Mouse (Mus musculus): Measurements from ENCODE around the gene Aldh1a3. TPM values are rescaled to one million over a fixed set of nuclear protein-coding genes. Genes with fewer than 3 reads are reported as not detected.

Gene Aldh1a3
- polyA plus RNA-seq, 1 experiment from 2014 or later: 1.5 TPM

DNA sequence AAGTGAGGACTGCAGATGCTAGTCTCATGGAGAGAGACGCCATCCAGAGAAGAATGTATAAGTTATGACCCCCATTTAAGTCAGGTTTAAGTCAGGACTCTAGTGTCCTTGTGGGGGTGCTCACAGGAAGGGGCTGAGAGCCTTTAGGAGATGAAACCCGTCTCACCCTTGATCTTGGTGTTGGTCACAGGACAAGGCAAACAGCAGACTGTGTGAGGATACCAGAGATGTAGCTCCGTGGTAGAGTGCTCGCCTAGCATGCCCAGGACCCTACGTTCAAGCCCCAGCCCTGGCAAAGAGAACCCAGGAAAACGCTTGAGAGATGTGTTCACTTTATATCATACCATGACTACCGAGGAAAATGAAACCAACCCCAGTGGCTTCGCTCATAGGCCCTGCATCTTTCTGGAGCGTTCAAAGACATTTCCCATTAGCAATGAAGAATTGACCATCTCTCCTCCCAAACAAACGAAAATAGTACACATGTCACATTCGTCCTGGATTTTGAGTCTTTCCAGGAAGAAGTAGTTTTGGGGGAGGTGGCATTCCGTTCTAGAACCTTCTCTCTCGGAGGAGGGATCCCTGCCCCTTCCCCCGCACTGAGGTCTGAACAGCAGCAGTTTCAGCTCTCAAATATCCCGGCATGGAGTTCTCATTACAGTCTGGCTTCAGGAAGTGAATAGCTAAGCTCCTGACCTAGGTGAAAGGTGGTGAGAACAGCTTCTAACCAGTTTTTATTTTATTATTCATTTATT, 21.6 kb upstream of the Aldh1a3 start:
- H3K36me3 ChIP-seq (ENCODE audit: control insufficient read depth, insufficient read depth, low read length): no peaks in the 10 kb centered on the region
- ATAC-seq (ENCODE audit: insufficient number of reproducible peaks, low FRiP score, low TSS enrichment, low read depth): no peak
- H3K4me1 ChIP-seq (ENCODE audit: control insufficient read depth, insufficient read depth, low read length): peaks cover 21% of the 10 kb centered on the region
- no peak overlapping the region for H3K4me3 ChIP-seq (ENCODE audit: low read depth, low read length)
- no peak overlapping the region for H3K9ac ChIP-seq (ENCODE audit: low read length)
- no peaks in the 10 kb centered on the region for H3K27me3 ChIP-seq (ENCODE audit: control insufficient read depth, insufficient read depth, low read length)
- no peak overlapping the region for H3K27ac ChIP-seq (replicated peaks; ENCODE audit: low read depth, low read length)
- 69% methylated on average over 15 of the region's 15 CpGs for WGBS
- no peaks in the 10 kb centered on the region for H3K9me3 ChIP-seq (ENCODE audit: control insufficient read depth, low read length)
- no peak for DNase-seq (ENCODE audit: low spot score)
- H3K4me2 ChIP-seq (ENCODE audit: low read depth, severe bottlenecking): no peak overlapping the region

DNA sequence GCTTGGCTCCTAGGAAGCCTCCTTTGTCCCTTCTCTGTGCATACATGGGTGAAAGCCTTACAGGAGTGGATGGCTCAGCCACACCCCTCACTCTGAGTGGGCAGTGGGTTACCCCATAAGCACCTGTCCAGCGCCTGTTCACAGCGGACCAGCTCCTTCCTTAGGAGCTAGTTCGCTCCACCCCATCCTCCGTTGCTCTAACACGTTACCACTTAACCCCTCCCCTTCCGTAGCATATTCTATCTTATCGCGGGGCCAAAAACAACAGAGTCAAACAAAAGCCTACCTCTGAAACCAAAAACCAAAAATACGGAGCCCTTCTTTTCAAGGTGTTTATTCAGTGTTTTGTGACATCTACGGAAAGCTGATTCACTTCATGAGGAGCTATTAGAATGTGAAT, 21.0 kb upstream of the Aldh1a3 start:
- Histone ChIP-seq H3K27ac (replicated peaks; ENCODE audit: low read depth, low read length) (no peak overlapping the region), H3K36me3 (ENCODE audit: control insufficient read depth, insufficient read depth, low read length) (no peaks in the 10 kb centered on the region), H3K4me1 (ENCODE audit: control insufficient read depth, insufficient read depth, low read length) (peaks cover 18% of the 10 kb centered on the region), H3K27me3 (ENCODE audit: control insufficient read depth, insufficient read depth, low read length) (no peaks in the 10 kb centered on the region), H3K4me3 (ENCODE audit: low read depth, low read length) (no peak overlapping the region), H3K9ac (ENCODE audit: low read length) (no peak overlapping the region), H3K4me2 (ENCODE audit: low read depth, severe bottlenecking) (no peak overlapping the region), H3K9me3 (ENCODE audit: control insufficient read depth, low read length) (no peaks in the 10 kb centered on the region)
- ATAC-seq (ENCODE audit: insufficient number of reproducible peaks, low FRiP score, low TSS enrichment, low read depth): no peak
- WGBS: 51% methylated on average over 10 of the region's 10 CpGs
- DNase-seq (ENCODE audit: low spot score): no peak

DNA sequence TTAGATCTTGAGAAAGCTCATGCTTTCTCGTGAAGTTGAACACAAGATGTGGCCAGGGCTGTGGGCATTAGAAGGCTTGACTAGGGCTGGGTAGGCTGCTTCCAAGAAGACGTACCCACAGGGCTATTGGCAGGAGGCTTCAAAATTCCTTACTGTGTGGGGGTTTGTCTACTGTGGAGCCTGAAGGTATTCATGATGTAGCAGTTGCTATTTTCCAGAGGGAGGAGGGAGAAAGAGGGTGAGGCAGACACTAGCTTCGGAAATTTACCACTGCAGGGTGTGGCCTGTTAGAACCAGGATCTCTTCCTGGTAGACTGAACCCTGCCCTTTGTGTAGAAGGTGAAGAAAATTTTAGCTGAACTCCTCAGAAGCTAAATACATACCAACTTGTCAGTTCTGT, 19.5 kb upstream of the Aldh1a3 start:
- Histone ChIP-seq H3K9me3 (ENCODE audit: control insufficient read depth, low read length) (no peaks in the 10 kb centered on the region), H3K27ac (replicated peaks; ENCODE audit: low read depth, low read length) (no peak overlapping the region), H3K36me3 (ENCODE audit: control insufficient read depth, insufficient read depth, low read length) (no peaks in the 10 kb centered on the region), H3K4me3 (ENCODE audit: low read depth, low read length) (no peak overlapping the region), H3K9ac (ENCODE audit: low read length) (no peak overlapping the region), H3K4me1 (ENCODE audit: control insufficient read depth, insufficient read depth, low read length) (peaks cover 19% of the 10 kb centered on the region), H3K27me3 (ENCODE audit: control insufficient read depth, insufficient read depth, low read length) (no peaks in the 10 kb centered on the region), H3K4me2 (ENCODE audit: low read depth, severe bottlenecking) (no peak overlapping the region)
- DNase-seq (ENCODE audit: low spot score): no peak
- ATAC-seq (ENCODE audit: insufficient number of reproducible peaks, low FRiP score, low TSS enrichment, low read depth): no peak
- WGBS: 85% methylated on average over 3 of the region's 3 CpGs

DNA sequence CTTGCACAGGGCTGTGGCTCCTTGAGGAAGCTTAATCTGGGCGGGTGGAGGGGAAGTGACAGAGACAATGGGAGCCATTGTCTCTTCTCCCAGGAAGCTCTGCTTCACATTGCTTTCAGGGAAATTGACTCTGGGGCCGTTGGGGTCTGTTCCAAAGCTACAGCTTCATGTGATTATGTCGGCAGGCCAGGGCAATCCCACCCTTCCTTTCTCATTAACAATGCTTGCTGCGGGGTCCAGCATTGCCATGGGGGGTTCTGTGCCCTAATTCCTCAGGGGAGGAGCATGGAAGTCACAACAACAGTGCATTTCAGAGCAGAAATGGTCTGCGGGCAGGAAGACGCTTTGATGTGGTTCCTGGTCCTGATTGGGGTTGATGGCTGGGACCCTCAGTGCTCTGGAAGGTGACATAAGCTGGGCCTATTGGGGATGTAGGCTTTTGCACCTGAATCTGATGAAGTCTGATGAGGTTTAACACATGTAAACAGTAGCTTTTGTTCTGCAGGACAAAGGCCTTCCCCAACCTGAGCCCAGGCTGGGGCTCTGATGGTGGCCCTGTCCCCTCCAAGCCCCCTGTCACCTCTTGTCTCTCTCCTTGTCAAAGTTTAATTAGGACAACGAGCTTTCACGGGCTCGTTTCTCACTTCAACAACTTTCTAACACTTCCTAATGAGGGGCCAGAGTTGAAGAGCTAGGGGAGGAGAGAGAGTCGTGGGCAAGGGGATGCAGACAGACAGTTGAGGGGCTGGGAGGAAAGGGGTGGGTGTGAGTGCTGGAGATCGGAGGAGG, 18.0 kb upstream of the Aldh1a3 start:
- DNase-seq (ENCODE audit: low spot score) (no peak), ATAC-seq (ENCODE audit: insufficient number of reproducible peaks, low FRiP score, low TSS enrichment, low read depth) (no peak)
- Histone ChIP-seq H3K27ac (replicated peaks; ENCODE audit: low read depth, low read length) (no peak overlapping the region), H3K27me3 (ENCODE audit: control insufficient read depth, insufficient read depth, low read length) (no peaks in the 10 kb centered on the region), H3K4me2 (ENCODE audit: low read depth, severe bottlenecking) (peak overlapping the region; percentile 8; the same call in 1 of the 2 replicates), H3K36me3 (ENCODE audit: control insufficient read depth, insufficient read depth, low read length) (no peaks in the 10 kb centered on the region), H3K9ac (ENCODE audit: low read length) (no peak overlapping the region), H3K4me3 (ENCODE audit: low read depth, low read length) (no peak overlapping the region), H3K4me1 (ENCODE audit: control insufficient read depth, insufficient read depth, low read length) (peaks cover 13% of the 10 kb centered on the region), H3K9me3 (ENCODE audit: control insufficient read depth, low read length) (no peaks in the 10 kb centered on the region)
- 27% methylated on average over 11 of the region's 11 CpGs for WGBS

DNA sequence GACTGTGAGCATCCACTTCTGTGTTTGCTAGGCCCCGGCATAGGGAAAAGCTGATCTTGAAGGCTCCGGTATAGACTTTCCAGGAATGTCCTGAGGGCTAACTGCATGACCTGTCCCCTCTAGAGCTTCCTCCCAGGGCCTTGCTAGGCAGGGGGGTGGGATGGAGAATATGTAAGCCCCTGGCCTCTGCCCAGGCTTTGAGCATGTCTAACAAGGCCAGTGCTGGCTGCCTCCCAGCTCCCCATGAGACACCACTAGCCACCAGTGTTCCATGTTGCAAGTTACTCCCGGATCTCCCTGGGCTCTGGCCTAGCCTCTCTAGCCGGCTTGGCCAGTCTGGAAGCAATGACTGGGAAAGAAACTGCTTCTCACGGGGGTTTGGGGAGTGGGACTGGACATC, 17.4 kb upstream of the Aldh1a3 start:
- H3K9ac ChIP-seq (ENCODE audit: low read length): no peak overlapping the region
- ATAC-seq (ENCODE audit: insufficient number of reproducible peaks, low FRiP score, low TSS enrichment, low read depth) (no peak), DNase-seq (ENCODE audit: low spot score) (no peak)
- H3K27ac ChIP-seq (replicated peaks; ENCODE audit: low read depth, low read length): no peak overlapping the region
- H3K4me3 ChIP-seq (ENCODE audit: low read depth, low read length): no peak overlapping the region
- H3K4me2 ChIP-seq (ENCODE audit: low read depth, severe bottlenecking): no peak overlapping the region
- no peaks in the 10 kb centered on the region for H3K36me3 ChIP-seq (ENCODE audit: control insufficient read depth, insufficient read depth, low read length)
- 82% methylated on average over 5 of the region's 5 CpGs for WGBS
- H3K9me3 ChIP-seq (ENCODE audit: control insufficient read depth, low read length): no peaks in the 10 kb centered on the region
- H3K27me3 ChIP-seq (ENCODE audit: control insufficient read depth, insufficient read depth, low read length): no peaks in the 10 kb centered on the region
- peaks cover 13% of the 10 kb centered on the region for H3K4me1 ChIP-seq (ENCODE audit: control insufficient read depth, insufficient read depth, low read length)

DNA sequence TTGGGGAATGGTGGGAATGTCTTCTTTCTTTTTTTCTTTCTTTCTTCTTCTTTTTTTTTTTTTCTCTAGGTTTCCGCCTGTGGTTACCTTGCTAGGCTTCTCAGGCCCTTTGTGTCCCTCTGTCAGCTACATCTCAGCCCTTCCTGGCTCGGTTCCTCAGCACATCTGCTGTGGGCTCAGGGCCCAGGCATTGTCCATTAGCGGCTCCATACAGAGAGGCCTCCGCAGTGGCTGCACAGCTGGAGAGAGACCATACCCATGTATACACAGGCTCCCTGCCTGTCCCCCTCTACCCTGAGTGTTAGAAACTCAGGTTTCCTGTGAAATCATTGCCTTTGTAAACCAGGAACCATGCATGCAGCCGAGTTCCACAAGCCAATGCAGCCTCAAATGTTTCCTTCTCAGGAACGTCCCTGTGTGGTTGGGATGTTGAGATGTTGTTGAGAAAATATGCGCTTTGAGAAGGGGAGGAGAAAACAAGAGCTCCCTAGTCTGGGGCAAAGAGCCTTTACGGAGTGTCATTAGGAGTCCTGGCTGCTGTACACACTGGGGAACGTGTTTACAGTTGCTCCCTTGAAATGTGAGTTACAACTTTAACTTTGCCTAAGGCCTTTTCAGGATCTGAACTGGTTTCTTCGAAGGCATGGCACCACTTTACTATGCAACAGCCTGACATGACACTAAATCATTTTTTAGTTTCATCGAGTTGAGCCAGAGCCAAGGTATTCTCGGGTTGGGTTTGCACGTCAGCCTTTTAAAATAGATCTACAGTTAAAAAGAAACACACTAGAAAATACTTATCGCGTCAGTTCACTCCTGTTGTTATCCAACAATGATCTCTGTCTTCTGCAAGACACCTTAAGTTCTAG, 15.4 kb upstream of the Aldh1a3 start:
- Histone ChIP-seq H3K4me3 (ENCODE audit: low read depth, low read length) (no peak overlapping the region), H3K4me2 (ENCODE audit: low read depth, severe bottlenecking) (no peak overlapping the region), H3K9ac (ENCODE audit: low read length) (no peak overlapping the region), H3K27ac (replicated peaks; ENCODE audit: low read depth, low read length) (no peak overlapping the region), H3K27me3 (ENCODE audit: control insufficient read depth, insufficient read depth, low read length) (no peaks in the 10 kb centered on the region), H3K9me3 (ENCODE audit: control insufficient read depth, low read length) (no peaks in the 10 kb centered on the region), H3K36me3 (ENCODE audit: control insufficient read depth, insufficient read depth, low read length) (no peaks in the 10 kb centered on the region), H3K4me1 (ENCODE audit: control insufficient read depth, insufficient read depth, low read length) (peaks cover 13% of the 10 kb centered on the region)
- 54% methylated on average over 15 of the region's 15 CpGs for WGBS
- ATAC-seq (ENCODE audit: insufficient number of reproducible peaks, low FRiP score, low TSS enrichment, low read depth) (no peak), DNase-seq (ENCODE audit: low spot score) (no peak)

DNA sequence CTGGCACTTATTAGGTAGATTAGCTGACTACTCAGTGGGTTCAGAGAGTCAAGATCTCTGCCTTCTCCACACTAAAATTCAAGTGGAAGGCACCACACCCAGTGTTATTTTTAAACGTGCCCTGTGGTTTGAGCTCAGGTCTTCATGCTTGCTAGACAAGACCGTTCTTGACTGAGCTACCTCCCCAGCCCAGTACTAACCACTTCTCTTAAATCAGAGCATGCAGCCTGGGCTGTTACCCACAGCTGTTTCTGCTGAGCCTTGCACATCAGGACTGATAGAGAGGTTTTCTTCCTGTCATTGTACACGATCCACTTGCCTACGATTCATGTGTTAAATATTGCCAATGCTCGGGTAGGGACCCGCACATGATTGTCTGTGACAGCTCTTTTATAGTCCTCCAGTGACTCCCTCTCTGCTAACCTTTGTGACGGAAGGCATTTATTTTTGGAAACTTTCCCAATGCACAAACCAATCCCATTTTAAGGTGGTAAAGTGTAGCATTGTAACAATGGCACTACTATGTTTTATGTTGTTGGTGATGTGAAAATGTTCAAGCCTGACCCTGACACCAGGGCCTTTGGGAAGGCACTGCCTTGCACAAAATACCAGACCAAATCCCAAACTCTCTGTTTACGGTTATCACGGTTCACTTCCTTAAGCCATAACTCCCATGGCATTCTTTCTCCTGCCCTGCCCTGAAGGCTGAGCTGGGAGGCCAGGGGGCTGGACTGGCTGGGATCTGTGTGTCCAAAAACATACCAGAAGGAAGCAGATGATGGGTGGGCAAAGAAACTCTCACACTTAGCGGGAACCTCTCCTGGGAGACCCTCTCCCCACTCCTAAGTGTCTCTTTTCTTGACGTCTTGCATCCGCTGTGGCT, 11.7 kb upstream of the Aldh1a3 start:
- WGBS: 77% methylated on average over 12 of the region's 12 CpGs
- Histone ChIP-seq H3K4me2 (ENCODE audit: low read depth, severe bottlenecking) (no peak overlapping the region), H3K36me3 (ENCODE audit: control insufficient read depth, insufficient read depth, low read length) (no peaks in the 10 kb centered on the region), H3K27me3 (ENCODE audit: control insufficient read depth, insufficient read depth, low read length) (no peaks in the 10 kb centered on the region), H3K27ac (replicated peaks; ENCODE audit: low read depth, low read length) (no peak overlapping the region), H3K4me3 (ENCODE audit: low read depth, low read length) (no peak overlapping the region), H3K9me3 (ENCODE audit: control insufficient read depth, low read length) (no peaks in the 10 kb centered on the region), H3K4me1 (ENCODE audit: control insufficient read depth, insufficient read depth, low read length) (peaks cover 7% of the 10 kb centered on the region; the same call in 1 of the 2 replicates), H3K9ac (ENCODE audit: low read length) (no peak overlapping the region)
- no peak for ATAC-seq (ENCODE audit: insufficient number of reproducible peaks, low FRiP score, low TSS enrichment, low read depth)
- DNase-seq (ENCODE audit: low spot score): no peak
